Mouse (Mus musculus) forebrain, embryonic 12.5 days (tissue): ENCODE results near the gene Hypk. TPM values are rescaled to one million over a fixed set of nuclear protein-coding genes. Genes with fewer than 3 reads are reported as not detected.

Experiments used
- microRNA-seq: library from miRNA; unstranded; fragments of <30 nt; microRNA quantifications from one replicate; pipeline ENCODE4, GENCODE M21; 2017
- polyA plus RNA-seq: library from polyadenylated mRNA; unstranded; fragments of >200 nt; fragmentation: Nextera tagmentation; extraction: Ambion mirVana; gene quantifications from 2 replicates; pipeline ENCODE4 v1.2.1, GENCODE M21; 2016

Gene Hypk
- polyA plus RNA-seq, 1 experiment from 2014 or later, result 130 TPM

Small RNA genes lying within 50 kb of the gene (microRNA-seq; reads per million reads assigned to microRNA genes)
- gene Gm22953, result not detected

Other genes with a start within 250 kb of the Hypk start
- 216 and 229 TPM in 2 replicates for gene Trp53bp1, start 181.9 kb upstream of the Hypk start, polyA plus RNA-seq
- gene Map1a, start 163.7 kb upstream of the Hypk start, polyA plus RNA-seq, result 9.3 and 12.7 TPM in 2 replicates
- gene Ppip5k1, start 97.9 kb upstream of the Hypk start, polyA plus RNA-seq, result 12.5 and 14.5 TPM in 2 replicates
- gene Ckmt1, start 95.6 kb upstream of the Hypk start, polyA plus RNA-seq, result 8.5 and 14.4 TPM in 2 replicates
- not detected in 2 replicates for gene Strc, start 66.1 kb upstream of the Hypk start, polyA plus RNA-seq
- 416 and 432 TPM in 2 replicates for gene Pdia3, start 39.5 kb upstream of the Hypk start, polyA plus RNA-seq
- 2.9 and 3.6 TPM in 2 replicates for gene Catsper2, start 39.5 kb upstream of the Hypk start, polyA plus RNA-seq
- 6.9 and 12.4 TPM in 2 replicates for gene Ell3, start 9.0 kb upstream of the Hypk start, polyA plus RNA-seq
- gene Serf2, start 4.1 kb upstream of the Hypk start, polyA plus RNA-seq, result 456 and 479 TPM in 2 replicates
- 0.85 and 0.88 TPM in 2 replicates for gene Serinc4, start 3.5 kb downstream of the Hypk start, polyA plus RNA-seq
- gene Mfap1b, start 20.8 kb downstream of the Hypk start, polyA plus RNA-seq, result 67.6 and 70.1 TPM in 2 replicates
- 30.2 and 34.6 TPM in 2 replicates for gene Mfap1a, start 53.4 kb downstream of the Hypk start, polyA plus RNA-seq
- 15.5 and 15.7 TPM in 2 replicates for gene Wdr76, start 53.4 kb downstream of the Hypk start, polyA plus RNA-seq